Mouse (Mus musculus): ENCODE measurements around the gene Pdzrn4. TPM values are rescaled to one million over a fixed set of nuclear protein-coding genes. Genes with fewer than 3 reads are reported as not detected.
A peak's percentile ranks its signal among the peaks of the same experiment; 100 is the strongest.

The Pdzrn4 gene
- polyA plus RNA-seq, 1 experiment from 2014 or later = not detected

GRCm38 (mm10) chr15:92416658-92417057 is 20.0 kb downstream of the Pdzrn4 start:
- ATAC-seq = no peak
- ChIA-PET CTCF (no interaction called here), POLR2A (no interaction called here)
- in situ Hi-C loops (cut with MboI; ENCODE audit: low pct_unique_long_range_greater_than_20kb) = no loop called here
- peaks cover 20% of the 10 kb centered on the region for H3K27me3 ChIP-seq
- DNase-seq (ENCODE audit: low read depth, low spot score) = no peak
- no peak for TF ChIP-seq CTCF (IDR thresholded peaks at IDR 0.05)

- in situ Hi-C loops (cut with MboI; ENCODE audit: low pct_unique_long_range_greater_than_20kb) = no loop called here
- TF ChIP-seq CTCF (IDR thresholded peaks at IDR 0.05) = no peak
- POLR2A ChIA-PET = no interaction called here
- ATAC-seq (no peak), DNase-seq (ENCODE audit: low read depth, low spot score) (no peak)
- peaks cover 20% of the 10 kb centered on the region for H3K27me3 ChIP-seq
- CTCF ChIA-PET = no interaction called here
Measured at GRCm38 (mm10) chr15:92417120-92417519, 20.4 kb downstream of the Pdzrn4 start.

GRCm38 (mm10) chr15:92434605-92435004 is 37.9 kb downstream of the Pdzrn4 start:
- in situ Hi-C loops (cut with MboI; ENCODE audit: low pct_unique_long_range_greater_than_20kb) = loop anchor here (5.0 to 25.0 kb wide), 2 partner anchors 778 to 1003 kb away; no protein-coding TSS in a partner anchor
- DNase-seq (ENCODE audit: low read depth, low spot score) = no peak
- POLR2A ChIA-PET = no interaction called here
- TF ChIP-seq CTCF (IDR thresholded peaks at IDR 0.05) = peak; percentile 34
- H3K27me3 ChIP-seq = no peaks in the 10 kb centered on the region
- CTCF ChIA-PET = interaction anchor here (0.8 to 1.5 kb wide), 3 partner anchors 9 to 838 kb away, joined by 3 to 4 read pairs (median 3); no protein-coding TSS in a partner anchor
- ATAC-seq = peak; percentile 71

DNA sequence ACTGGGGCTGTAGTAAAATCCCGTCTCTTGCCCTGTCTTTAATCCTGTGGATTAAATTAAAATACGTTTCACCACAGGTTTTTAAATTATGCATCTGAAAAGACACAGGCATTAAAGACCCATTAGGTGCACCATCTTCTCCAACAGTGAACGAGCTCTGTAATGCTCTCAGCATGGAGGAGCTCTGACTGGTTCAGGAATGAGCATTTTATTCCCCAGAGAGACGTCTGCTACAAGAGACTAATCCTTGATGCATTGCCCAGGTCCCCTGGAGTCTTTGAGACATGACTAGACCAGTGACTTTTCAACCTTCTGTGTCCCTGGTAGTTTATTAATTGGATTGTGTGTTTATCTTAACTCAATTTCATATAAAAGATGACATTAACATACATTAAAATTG is 38.6 kb downstream of the Pdzrn4 start:
- ATAC-seq = no peak
- no peak for DNase-seq (ENCODE audit: low read depth, low spot score)
- CTCF ChIA-PET = interaction anchor here (0.8 to 1.3 kb wide), 2 partner anchors 44 to 839 kb away, joined by 3 read pairs; no protein-coding TSS in a partner anchor
- in situ Hi-C loops (cut with MboI; ENCODE audit: low pct_unique_long_range_greater_than_20kb) = loop anchor here (5.0 to 25.0 kb wide), 2 partner anchors 777 to 1002 kb away; no protein-coding TSS in a partner anchor
- TF ChIP-seq CTCF (IDR thresholded peaks at IDR 0.05) = no peak
- no peaks in the 10 kb centered on the region for H3K27me3 ChIP-seq
- POLR2A ChIA-PET = interaction anchor here (0.6 kb wide), 1 partner anchor 1860 kb away, joined by 3 read pairs; no protein-coding TSS in a partner anchor

DNA sequence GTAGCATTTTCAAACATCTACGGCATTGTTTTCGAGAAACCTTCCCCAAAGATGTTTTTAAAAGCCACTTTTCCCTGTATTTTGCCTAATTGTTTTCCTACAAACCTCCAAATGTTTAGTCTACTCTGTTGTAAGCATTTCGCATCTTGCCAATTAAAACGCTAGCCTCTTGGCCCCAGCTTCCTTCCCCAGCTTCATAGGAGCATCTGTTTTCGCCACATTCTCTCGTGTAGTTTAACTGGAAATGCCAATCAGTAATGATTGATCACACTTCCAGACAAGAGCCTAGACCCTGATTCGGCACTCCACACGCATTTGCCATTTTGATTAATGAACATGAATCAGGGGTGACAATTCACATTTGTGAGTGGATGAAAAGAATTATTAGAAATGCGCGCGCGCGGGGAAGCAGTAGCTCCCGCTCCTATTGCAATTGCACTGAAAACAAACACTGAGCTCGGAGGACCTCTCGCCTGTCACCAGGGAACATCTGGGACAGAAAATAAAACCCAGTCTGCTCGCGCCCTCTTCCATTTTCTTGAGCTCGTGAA is 45.0 kb downstream of the Pdzrn4 start:
- TF ChIP-seq CTCF (IDR thresholded peaks at IDR 0.05) = no peak
- in situ Hi-C loops (cut with MboI; ENCODE audit: low pct_unique_long_range_greater_than_20kb) = loop anchor here (25.0 kb wide), 1 partner anchor 996 kb away; no protein-coding TSS in a partner anchor
- CTCF ChIA-PET = interaction anchor here (0.7 kb wide), 1 partner anchor 156 kb away, joined by 3 read pairs; no protein-coding TSS in a partner anchor
- ATAC-seq (no peak), DNase-seq (ENCODE audit: low read depth, low spot score) (no peak)
- POLR2A ChIA-PET = no interaction called here
- H3K27me3 ChIP-seq = no peaks in the 10 kb centered on the region

DNA sequence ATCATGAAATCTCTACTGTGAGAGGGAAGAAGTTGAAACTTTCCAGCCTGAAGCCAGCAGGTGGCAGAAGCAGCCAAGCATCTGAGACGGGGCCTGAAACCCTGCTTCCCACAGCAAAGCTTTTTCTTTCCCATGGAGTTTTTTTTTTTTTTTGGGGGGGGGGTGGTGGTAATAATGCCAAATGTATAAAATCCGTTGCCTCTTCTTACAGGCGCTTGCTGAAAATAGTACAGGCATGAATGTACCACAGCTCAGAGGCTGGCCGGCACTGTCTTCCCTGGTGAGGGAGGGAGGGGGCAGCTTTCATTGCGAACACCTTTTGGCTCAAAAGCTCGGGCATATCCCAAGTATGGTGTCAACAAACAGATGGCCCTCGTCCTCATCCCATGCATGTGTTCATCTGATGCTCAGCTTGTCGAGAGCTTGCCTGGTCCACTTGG is 51.0 kb downstream of the Pdzrn4 start:
- POLR2A ChIA-PET = no interaction called here
- CTCF ChIA-PET = no interaction called here
- H3K27me3 ChIP-seq = no peaks in the 10 kb centered on the region
- no peak for TF ChIP-seq CTCF (IDR thresholded peaks at IDR 0.05)
- DNase-seq (ENCODE audit: low read depth, low spot score) (no peak), ATAC-seq (no peak)
- in situ Hi-C loops (cut with MboI; ENCODE audit: low pct_unique_long_range_greater_than_20kb) = loop anchor here (25.0 kb wide), 1 partner anchor 990 kb away; no protein-coding TSS in a partner anchor

- ATAC-seq = no peak
- in situ Hi-C loops (cut with MboI; ENCODE audit: low pct_unique_long_range_greater_than_20kb) = loop anchor here (25.0 kb wide), 1 partner anchor 988 kb away; no protein-coding TSS in a partner anchor
- DNase-seq (ENCODE audit: low read depth, low spot score) = no peak
- ChIA-PET POLR2A (no interaction called here), CTCF (no interaction called here)
- H3K27me3 ChIP-seq = no peaks in the 10 kb centered on the region
- TF ChIP-seq CTCF (IDR thresholded peaks at IDR 0.05) = no peak
Measured at GRCm38 (mm10) chr15:92449112-92449511, 52.4 kb downstream of the Pdzrn4 start.

- no peak for ATAC-seq
- in situ Hi-C loops (cut with MboI; ENCODE audit: low pct_unique_long_range_greater_than_20kb) = no loop called here
- TF ChIP-seq CTCF (IDR thresholded peaks at IDR 0.05) = no peak
- H3K27me3 ChIP-seq = no peaks in the 10 kb centered on the region
- CTCF ChIA-PET = no interaction called here
- POLR2A ChIA-PET = no interaction called here
- DNase-seq (ENCODE audit: low read depth, low spot score) = no peak
Measured at GRCm38 (mm10) chr15:92452620-92453019, 55.9 kb downstream of the Pdzrn4 start.

- ATAC-seq (no peak), DNase-seq (ENCODE audit: low read depth, low spot score) (no peak)
- ChIA-PET CTCF (no interaction called here), POLR2A (no interaction called here)
- in situ Hi-C loops (cut with MboI; ENCODE audit: low pct_unique_long_range_greater_than_20kb) = no loop called here
- H3K27me3 ChIP-seq = peaks cover 25% of the 10 kb centered on the region
- no peak for TF ChIP-seq CTCF (IDR thresholded peaks at IDR 0.05)
Measured at GRCm38 (mm10) chr15:92482198-92482597, 85.5 kb downstream of the Pdzrn4 start.

DNA sequence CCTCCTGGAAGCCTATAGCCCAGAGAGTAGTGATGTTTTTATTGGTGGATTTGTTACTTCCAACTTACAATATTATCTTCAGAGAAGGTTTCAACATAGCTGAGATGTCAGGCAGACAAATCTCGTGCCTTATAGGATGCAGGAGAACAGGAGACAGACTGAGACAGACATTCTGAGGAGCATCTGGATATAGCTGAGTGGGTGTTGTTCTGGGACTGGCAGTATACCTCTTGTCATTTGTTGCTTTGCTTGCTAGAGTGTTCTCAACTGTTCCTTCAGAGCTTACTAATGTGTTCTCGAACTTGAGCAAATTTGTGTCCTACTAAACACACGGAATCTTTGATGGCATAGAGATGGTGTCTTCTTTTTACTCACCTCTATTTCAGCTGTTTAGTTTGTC is 94.7 kb downstream of the Pdzrn4 start:
- ChIA-PET CTCF (no interaction called here), POLR2A (no interaction called here)
- DNase-seq (ENCODE audit: low read depth, low spot score) = no peak
- in situ Hi-C loops (cut with MboI; ENCODE audit: low pct_unique_long_range_greater_than_20kb) = no loop called here
- ATAC-seq = no peak
- peaks cover 13% of the 10 kb centered on the region for H3K27me3 ChIP-seq
- TF ChIP-seq CTCF (IDR thresholded peaks at IDR 0.05) = no peak

- ATAC-seq (no peak), DNase-seq (ENCODE audit: low read depth, low spot score) (no peak)
- ChIA-PET CTCF (no interaction called here), POLR2A (no interaction called here)
- in situ Hi-C loops (cut with MboI; ENCODE audit: low pct_unique_long_range_greater_than_20kb) = no loop called here
- no peak for TF ChIP-seq CTCF (IDR thresholded peaks at IDR 0.05)
- H3K27me3 ChIP-seq = peaks cover 12% of the 10 kb centered on the region
Measured at GRCm38 (mm10) chr15:92495465-92496174, 98.9 kb downstream of the Pdzrn4 start.
